Mouse (Mus musculus) gastrocnemius, postnatal 4 days (tissue): Measurements from ENCODE around the gene Ptger4. TPM values are rescaled to one million over a fixed set of nuclear protein-coding genes. Genes with fewer than 3 reads are reported as not detected.

Experiments
- DNase-seq, 2 experiments: peaks; one replicate each; pipeline ENCODE4 v3.0.0; 2021 to 2022; ENCODE audit warnings: low spot score in 2 of 2, mixed read lengths in 2 of 2
- total RNA-seq, 2 experiments: library from RNA; stranded (reverse); gene quantifications; 2 replicates each; pipeline ENCODE4 v1.2.3; 2021

The Ptger4 gene
- total RNA-seq, 2 experiments from 2014 or later: 1.5 to 1.9 TPM

GRCm38 (mm10) chr15:5173217-5173820 lies 70.7 kb downstream of the Ptger4 start:
- DNase-seq: no peak

DNA sequence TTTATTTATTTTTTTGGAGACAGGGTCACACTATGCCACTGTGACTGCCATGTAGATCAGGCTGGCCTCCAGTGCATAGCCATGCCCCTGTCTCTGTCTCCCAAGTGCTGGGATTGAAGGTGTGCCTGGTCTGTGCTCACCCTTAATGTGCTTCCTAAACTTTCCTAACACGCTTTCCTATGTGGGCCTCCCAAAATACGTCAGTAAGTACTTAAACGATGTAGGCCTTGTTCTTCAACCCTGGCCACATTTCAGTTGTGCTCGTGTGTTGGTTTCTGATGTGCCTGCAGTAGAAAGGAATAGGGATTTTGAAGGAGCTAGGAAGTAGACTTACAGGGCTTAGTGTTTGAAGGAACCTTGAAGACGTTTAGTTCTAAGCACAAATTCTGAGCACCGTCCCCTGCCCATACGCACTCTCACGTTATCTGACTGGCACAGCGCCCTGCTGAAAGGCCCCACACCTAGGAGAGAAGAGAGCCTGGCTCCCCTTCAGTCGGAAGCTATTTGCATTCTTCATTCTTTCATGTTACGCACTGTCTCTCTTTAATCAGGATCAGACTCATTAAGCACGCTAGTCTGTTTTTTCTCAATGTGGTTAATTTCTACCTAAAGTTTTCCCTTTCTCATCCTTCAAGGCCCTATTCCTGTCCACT lies 78.7 kb downstream of the Ptger4 start:
- DNase-seq: no peak

- peak; percentile 22 to 23 for DNase-seq
Observed at GRCm38 (mm10) chr15:5158827-5159226, 85.2 kb downstream of the Ptger4 start.

- no peak for DNase-seq
Observed at GRCm38 (mm10) chr15:5157386-5157785, 86.6 kb downstream of the Ptger4 start.

Other genes starting within 250 kb of the Ptger4 start
- under 1 TPM; 0.12 to 0.16 TPM for gene C7, start 180.4 kb downstream of the Ptger4 start, total RNA-seq
- 1 to 10 TPM; 2.7 to 3.1 TPM for gene Card6, start 135.6 kb downstream of the Ptger4 start, total RNA-seq
- gene Rpl37, start 127.5 kb downstream of the Ptger4 start, total RNA-seq: 100 to 1,000 TPM; 389 to 413 TPM
- 10 to 100 TPM; 15.8 to 17.4 TPM for gene Prkaa1, start 100.3 kb downstream of the Ptger4 start, total RNA-seq
- 10 to 100 TPM; 34.3 to 39.0 TPM for gene Ttc33, start 58.7 kb downstream of the Ptger4 start, total RNA-seq